Mouse (Mus musculus) layer of hippocampus, postnatal 14 days (tissue): ENCODE results near the gene Zdhhc15. TPM values are rescaled to one million over a fixed set of nuclear protein-coding genes. Genes with fewer than 3 reads are reported as not detected.

ENCODE experiments used
- total RNA-seq, 2 experiments: library from RNA; stranded (reverse); gene quantifications; 2 replicates each; pipeline ENCODE4 v1.2.3; 2021

Gene Zdhhc15
- total RNA-seq, 2 experiments from 2014 or later = 6.0 to 6.8 TPM

Other genes with a start within 250 kb of the Zdhhc15 start
- 10 to 100 TPM; 12.8 to 16.1 TPM for gene Uprt, start 188.2 kb downstream of the Zdhhc15 start, total RNA-seq
- gene Magee2, start 186.2 kb upstream of the Zdhhc15 start, total RNA-seq = 10 to 100 TPM; 10.1 to 10.6 TPM